Mouse (Mus musculus): ENCODE data around the gene Sox6. TPM values are rescaled to one million over a fixed set of nuclear protein-coding genes. Genes with fewer than 3 reads are reported as not detected.

Gene Sox6
- polyA plus RNA-seq, 1 experiment = 3.9 TPM

DNA sequence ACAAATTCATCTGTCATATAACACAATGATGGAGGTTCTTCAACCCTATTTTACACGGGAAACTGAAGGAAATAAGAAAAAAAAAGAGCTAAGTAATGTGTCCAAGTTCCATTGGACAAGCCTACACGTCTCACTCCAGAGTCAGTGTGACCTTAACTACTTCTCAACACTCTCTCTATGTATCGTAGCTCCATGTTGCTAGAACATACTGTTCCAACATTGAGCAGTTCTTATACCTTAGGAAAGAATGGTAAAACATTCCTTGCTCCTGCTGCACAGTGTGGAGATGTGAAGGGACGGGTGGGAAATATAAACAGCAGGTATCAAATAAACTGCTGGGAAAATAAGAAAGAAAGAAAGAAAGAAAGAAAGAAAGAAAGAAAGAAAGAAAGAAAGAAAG lies 209.3 kb downstream of the Sox6 start:
- Histone ChIP-seq H3K4me3 (replicated peaks; ENCODE audit: extremely low read depth, low read depth, low read length) (no peak overlapping the region), H3K4me1 (ENCODE audit: control insufficient read depth, insufficient read depth, low read length) (no peaks in the 10 kb centered on the region)
- TF ChIP-seq CTCF (IDR thresholded peaks at IDR 0.05; ENCODE audit: insufficient read depth, low read length) (no peak), POLR2A (IDR thresholded peaks at IDR 0.05; ENCODE audit: borderline replicate concordance, extremely low read depth, low read depth, low read length) (no peak)
- DNase-seq = no peak
- 68% methylated on average over 4 of the region's 4 CpGs for WGBS

DNA sequence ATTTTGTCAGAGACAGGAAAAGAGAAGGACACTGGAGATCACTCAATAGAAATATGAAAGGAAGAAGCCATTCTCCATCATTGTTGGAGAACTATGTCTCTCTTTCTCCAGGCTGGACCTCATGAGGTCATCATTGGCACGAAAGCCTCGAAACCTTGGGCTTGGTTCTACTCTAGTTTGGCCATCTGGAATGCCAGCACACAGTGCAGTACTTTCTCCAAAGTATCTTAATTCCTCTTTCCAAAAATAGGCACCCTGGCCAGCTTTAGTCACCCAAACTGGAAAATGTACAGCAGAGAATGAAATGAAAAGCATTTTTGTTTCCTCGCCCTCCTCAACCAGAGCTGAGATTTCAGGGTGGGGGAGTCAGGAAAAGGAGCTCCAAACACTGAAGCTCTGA lies 213.3 kb downstream of the Sox6 start:
- no peak for DNase-seq
- WGBS = 40% methylated on average over 3 of the region's 3 CpGs
- Histone ChIP-seq H3K4me1 (ENCODE audit: control insufficient read depth, insufficient read depth, low read length) (no peaks in the 10 kb centered on the region), H3K4me3 (replicated peaks; ENCODE audit: extremely low read depth, low read depth, low read length) (no peak overlapping the region)
- TF ChIP-seq CTCF (IDR thresholded peaks at IDR 0.05; ENCODE audit: insufficient read depth, low read length) (no peak), POLR2A (IDR thresholded peaks at IDR 0.05; ENCODE audit: borderline replicate concordance, extremely low read depth, low read depth, low read length) (no peak)

DNA sequence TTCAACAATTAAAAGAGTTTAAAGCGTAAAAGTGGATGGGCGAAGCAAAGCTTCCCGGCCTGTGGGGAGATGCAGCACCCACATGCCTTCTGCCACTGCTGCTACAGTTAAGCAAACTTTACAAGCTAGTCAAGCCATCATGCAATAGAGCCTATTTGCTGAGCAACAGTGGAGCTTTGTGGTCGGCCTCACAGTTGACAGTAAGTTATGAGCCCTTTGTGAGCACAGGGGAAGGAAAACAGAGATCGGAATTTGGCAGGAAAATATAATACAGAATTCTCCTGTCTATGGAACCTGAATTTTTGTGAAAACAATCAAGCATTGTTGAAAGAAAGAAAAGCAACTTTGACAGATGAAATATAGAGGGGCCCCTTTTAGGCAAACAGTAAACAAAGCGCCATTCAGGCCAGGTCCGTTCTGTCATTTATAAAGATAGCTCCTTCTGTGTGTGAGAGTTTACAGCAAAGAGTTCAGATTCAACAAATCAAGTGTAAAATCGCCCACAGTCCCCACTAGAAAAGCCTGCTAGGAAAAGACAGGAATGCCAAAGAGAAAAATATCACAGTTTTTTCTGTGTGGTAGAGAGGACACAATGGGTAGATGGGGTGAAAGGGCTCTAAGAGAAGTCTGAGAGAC lies 213.9 kb downstream of the Sox6 start:
- TF ChIP-seq CTCF (IDR thresholded peaks at IDR 0.05; ENCODE audit: insufficient read depth, low read length) = no peak
- no peak for TF ChIP-seq POLR2A (IDR thresholded peaks at IDR 0.05; ENCODE audit: borderline replicate concordance, extremely low read depth, low read depth, low read length)
- WGBS = 46% methylated on average over 8 of the region's 8 CpGs
- Histone ChIP-seq H3K4me3 (replicated peaks; ENCODE audit: extremely low read depth, low read depth, low read length) (no peak overlapping the region), H3K4me1 (ENCODE audit: control insufficient read depth, insufficient read depth, low read length) (no peaks in the 10 kb centered on the region)
- DNase-seq = no peak

DNA sequence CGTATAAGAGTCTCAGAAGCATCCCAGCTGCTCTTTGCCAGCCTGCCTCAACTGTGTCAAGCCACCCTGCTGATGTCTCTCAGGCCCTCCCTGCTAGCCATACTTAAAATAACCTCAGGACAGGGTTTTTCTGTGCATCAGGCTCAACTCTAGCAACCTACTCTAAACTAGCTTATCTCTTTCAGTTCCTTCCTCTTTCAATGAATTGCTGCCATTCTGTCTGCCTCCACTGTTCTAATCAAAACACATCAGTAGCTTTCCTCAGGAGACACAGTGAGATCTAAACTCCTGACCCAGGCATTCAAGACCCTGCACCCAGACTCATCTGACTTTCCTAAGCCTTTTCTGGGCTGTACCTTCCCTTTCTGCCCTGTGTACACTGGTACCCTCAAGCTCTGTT lies 219.5 kb downstream of the Sox6 start:
- no peaks in the 10 kb centered on the region for H3K4me1 ChIP-seq (ENCODE audit: control insufficient read depth, insufficient read depth, low read length)
- TF ChIP-seq POLR2A (IDR thresholded peaks at IDR 0.05; ENCODE audit: borderline replicate concordance, extremely low read depth, low read depth, low read length) (no peak), CTCF (IDR thresholded peaks at IDR 0.05; ENCODE audit: insufficient read depth, low read length) (no peak)
- 57% methylated on average over 1 of the region's 1 CpGs for WGBS
- DNase-seq = no peak
- no peak overlapping the region for H3K4me3 ChIP-seq (replicated peaks; ENCODE audit: extremely low read depth, low read depth, low read length)

DNA sequence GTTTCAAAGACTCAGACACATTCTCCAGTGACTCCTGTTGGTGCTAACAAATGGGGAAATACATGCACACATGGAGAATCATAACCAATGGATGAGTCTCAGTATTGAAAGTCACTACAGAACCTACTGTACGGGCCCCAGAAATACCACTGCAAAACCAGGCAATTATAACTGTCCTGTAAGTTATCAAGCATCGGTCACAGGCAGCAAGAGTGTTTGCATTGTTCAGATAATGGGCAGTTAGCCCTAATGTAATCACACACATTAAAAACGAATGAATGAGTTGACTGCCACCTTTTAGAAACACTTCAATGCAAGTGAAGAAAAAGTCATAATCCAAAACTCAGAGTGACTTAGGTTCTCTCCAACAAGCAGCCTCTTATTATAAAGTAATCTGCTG lies 235.3 kb downstream of the Sox6 start:
- TF ChIP-seq CTCF (IDR thresholded peaks at IDR 0.05; ENCODE audit: insufficient read depth, low read length) = no peak
- no peak for TF ChIP-seq POLR2A (IDR thresholded peaks at IDR 0.05; ENCODE audit: borderline replicate concordance, extremely low read depth, low read depth, low read length)
- Histone ChIP-seq H3K4me3 (replicated peaks; ENCODE audit: extremely low read depth, low read depth, low read length) (no peak overlapping the region), H3K4me1 (ENCODE audit: control insufficient read depth, insufficient read depth, low read length) (no peaks in the 10 kb centered on the region)
- DNase-seq = no peak
- WGBS = 44% methylated on average over 3 of the region's 3 CpGs

DNA sequence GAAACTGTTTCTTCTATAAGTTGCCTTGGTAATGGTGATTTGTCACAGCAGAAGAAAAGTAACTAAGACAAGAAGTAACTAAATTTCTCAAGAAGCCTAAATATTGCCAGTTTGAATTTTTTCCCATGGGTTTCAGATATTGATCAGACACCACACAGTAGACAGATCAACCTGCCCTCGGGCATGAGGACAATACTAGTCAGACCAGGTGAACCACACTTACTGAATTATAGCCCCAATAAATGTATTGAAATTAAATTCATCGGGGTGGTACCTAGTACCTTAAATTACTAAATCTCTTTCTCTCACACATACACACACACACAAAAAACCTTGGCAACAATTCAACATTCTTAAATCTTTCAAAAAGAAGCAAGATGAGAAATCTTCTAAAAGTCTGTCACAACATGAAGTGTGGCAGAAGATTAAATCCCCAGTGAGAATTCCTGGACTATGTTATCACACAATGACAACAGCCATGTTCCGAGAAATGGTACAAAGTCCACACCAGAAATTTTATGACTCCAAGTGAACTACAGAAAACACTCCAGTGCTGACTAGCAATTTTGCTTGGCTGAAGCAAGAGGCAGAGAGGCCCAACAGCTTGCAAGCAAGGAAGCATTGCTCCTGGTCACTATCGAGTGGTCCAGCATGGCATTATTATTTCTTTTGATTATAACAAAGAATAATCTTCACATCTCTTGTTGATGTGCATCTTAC lies 244.3 kb downstream of the Sox6 start:
- WGBS = 81% methylated on average over 4 of the region's 4 CpGs
- TF ChIP-seq CTCF (IDR thresholded peaks at IDR 0.05; ENCODE audit: insufficient read depth, low read length) (no peak), POLR2A (IDR thresholded peaks at IDR 0.05; ENCODE audit: borderline replicate concordance, extremely low read depth, low read depth, low read length) (no peak)
- no peak overlapping the region for H3K4me3 ChIP-seq (replicated peaks; ENCODE audit: extremely low read depth, low read depth, low read length)
- DNase-seq = no peak
- H3K4me1 ChIP-seq (ENCODE audit: control insufficient read depth, insufficient read depth, low read length) = no peaks in the 10 kb centered on the region

DNA sequence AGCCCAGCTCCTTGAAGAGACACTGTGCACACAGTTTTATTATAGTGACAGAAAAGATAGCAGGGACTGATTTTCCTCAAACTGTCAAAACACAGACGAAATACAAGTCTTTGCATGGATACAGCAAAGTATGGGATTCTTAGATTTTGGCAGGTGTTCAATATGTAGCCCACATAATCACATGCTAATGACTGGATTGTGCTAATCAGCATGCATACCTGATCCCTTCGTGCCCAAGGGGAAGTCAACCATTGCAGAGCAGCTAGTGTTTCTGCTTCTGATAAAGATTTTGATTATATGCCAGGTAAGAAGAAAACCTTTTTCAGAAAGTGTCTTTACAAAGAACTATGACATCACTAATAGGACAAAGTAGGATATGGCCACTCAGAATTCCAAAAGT lies 245.8 kb downstream of the Sox6 start:
- Histone ChIP-seq H3K4me1 (ENCODE audit: control insufficient read depth, insufficient read depth, low read length) (no peaks in the 10 kb centered on the region), H3K4me3 (replicated peaks; ENCODE audit: extremely low read depth, low read depth, low read length) (no peak overlapping the region)
- 64% methylated on average over 2 of the region's 2 CpGs for WGBS
- TF ChIP-seq CTCF (IDR thresholded peaks at IDR 0.05; ENCODE audit: insufficient read depth, low read length) (no peak), POLR2A (IDR thresholded peaks at IDR 0.05; ENCODE audit: borderline replicate concordance, extremely low read depth, low read depth, low read length) (no peak)
- DNase-seq = no peak

DNA sequence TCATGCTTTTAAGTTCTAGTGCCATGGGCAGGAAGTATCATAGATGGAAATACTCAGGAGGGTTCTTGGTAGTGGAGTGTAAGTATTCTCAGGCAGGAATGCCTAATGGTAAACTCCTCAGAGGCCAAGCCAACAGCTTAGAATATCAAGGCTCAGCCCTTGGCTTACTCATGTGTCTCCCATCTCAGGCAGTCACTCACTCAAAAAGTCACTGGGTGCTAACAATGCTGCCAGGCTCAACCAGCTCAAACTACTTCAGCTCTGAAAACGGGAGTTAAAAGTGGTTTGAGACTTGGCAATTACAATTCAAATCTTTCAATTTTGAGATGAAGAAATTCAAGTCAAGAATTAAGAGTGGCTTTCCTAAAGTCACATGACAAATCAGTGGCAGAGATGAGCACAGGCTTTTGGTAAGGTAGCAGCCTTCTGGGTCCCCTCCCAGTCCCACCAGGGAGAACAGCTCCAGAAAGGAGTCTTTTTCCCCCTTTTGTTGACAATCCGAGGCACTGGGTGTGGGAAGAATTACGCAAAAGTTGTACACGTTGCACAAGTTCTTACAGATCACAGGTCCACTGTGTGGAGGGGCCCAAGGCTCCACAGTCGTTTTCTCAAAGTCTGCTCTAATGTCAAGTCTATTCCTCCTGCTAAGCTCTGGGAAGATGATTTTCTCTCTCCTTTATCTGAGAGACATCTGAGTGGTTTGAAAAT lies 249.3 kb downstream of the Sox6 start:
- peak; percentile 28 for DNase-seq
- no peaks in the 10 kb centered on the region for H3K4me1 ChIP-seq (ENCODE audit: control insufficient read depth, insufficient read depth, low read length)

DNA sequence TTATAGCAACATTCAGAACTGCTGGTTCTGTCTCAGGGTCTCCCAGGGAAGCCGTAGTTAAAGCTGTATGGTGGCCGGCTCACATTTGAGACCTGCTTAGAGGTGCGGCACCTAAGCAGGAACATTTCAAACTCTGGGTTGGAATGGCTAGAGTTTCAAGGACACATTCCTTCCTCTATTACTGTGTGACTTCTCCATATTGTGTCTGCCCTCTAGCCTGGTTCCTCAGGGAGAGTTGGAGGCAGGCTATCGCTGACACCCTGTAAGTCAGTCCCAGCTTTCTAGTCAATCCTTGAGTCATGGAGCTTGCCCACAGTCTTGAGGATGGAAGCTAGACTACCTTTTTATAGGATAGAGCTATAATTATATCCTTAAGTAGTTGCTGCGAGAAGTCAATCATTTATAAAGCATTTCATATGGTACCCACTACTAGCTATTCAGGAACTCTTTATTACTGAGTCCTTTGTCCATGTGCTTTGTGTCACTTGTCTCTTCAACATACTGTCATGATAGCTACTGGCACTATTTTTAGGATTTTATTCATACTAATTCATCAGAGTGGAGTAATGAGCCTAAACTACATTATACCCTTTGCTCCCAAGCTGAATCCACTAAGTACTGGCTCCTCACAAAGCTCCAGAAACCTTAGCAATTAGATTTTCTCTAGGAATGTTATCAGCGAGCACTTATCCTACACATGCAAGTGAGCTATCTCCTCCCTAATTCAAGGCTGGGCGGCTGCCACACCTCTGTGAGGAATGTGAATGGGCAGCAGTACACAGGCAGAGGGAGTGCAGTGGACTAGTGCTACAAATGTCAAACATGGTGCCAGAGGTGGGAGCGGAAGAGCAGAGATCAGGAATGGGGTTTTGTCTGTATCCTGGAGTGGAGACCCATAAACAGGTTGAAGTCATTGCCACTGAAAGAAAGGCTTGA lies 254.3 kb downstream of the Sox6 start:
- Histone ChIP-seq H3K4me3 (replicated peaks; ENCODE audit: extremely low read depth, low read depth, low read length) (no peak overlapping the region), H3K4me1 (ENCODE audit: control insufficient read depth, insufficient read depth, low read length) (no peaks in the 10 kb centered on the region)
- WGBS = 75% methylated on average over 8 of the region's 8 CpGs
- no peak for DNase-seq
- TF ChIP-seq CTCF (IDR thresholded peaks at IDR 0.05; ENCODE audit: insufficient read depth, low read length) = no peak
- no peak for TF ChIP-seq POLR2A (IDR thresholded peaks at IDR 0.05; ENCODE audit: borderline replicate concordance, extremely low read depth, low read depth, low read length)

More for the DNA sequence above, 249.3 kb downstream of the Sox6 start:
- TF ChIP-seq CTCF (IDR thresholded peaks at IDR 0.05; ENCODE audit: insufficient read depth, low read length) (no peak), POLR2A (IDR thresholded peaks at IDR 0.05; ENCODE audit: borderline replicate concordance, extremely low read depth, low read depth, low read length) (no peak)
- WGBS = 42% methylated on average over 5 of the region's 5 CpGs
- H3K4me3 ChIP-seq (replicated peaks; ENCODE audit: extremely low read depth, low read depth, low read length) = no peak overlapping the region

Data from lung, adult 2 months (tissue).